Mouse (Mus musculus) limb, embryonic 11.5 days (tissue): ENCODE data around the gene Idh1. TPM values are rescaled to one million over a fixed set of nuclear protein-coding genes. Genes with fewer than 3 reads are reported as not detected.

Experiments used
- ATAC-seq: fragments of 200-750 bp; cut with Nextera tagmentation; 2 replicates; pipeline ENCODE4 v1.8.0; 2017; ENCODE audit warnings: low read depth; ENCODE audit not compliant: insufficient number of reproducible peaks, low FRiP score, low TSS enrichment
- DNase-seq: peaks from one replicate; pipeline ENCODE4 v3.0.0-alpha.2; 2015; ENCODE audit warnings: low spot score
- H3K27ac ChIP-seq: fragments of 300-500 bp; sonication (generic); replicated peaks from 2 replicates; pipeline ENCODE4 v1.5.1; 2014; ENCODE audit warnings: low read depth, mild to moderate bottlenecking, low read length
- H3K27me3 ChIP-seq: fragments of 300-500 bp; sonication (generic); 2 replicates; pipeline ENCODE4 v1.6.1; 2014; ENCODE audit warnings: mild to moderate bottlenecking, low read length, mixed read lengths; ENCODE audit not compliant: control insufficient read depth, insufficient read depth
- H3K36me3 ChIP-seq: fragments of 300-500 bp; sonication (generic); 2 replicates; pipeline ENCODE4 v1.6.1; 2014; ENCODE audit warnings: mild to moderate bottlenecking, low read length, moderate library complexity, mixed read lengths; ENCODE audit not compliant: control insufficient read depth, insufficient read depth
- H3K4me1 ChIP-seq: fragments of 300-500 bp; sonication (generic); 2 replicates; pipeline ENCODE4 v1.6.1; 2014; ENCODE audit warnings: low read length, mixed read lengths; ENCODE audit not compliant: control insufficient read depth, insufficient read depth
- H3K4me2 ChIP-seq: fragments of 300-500 bp; sonication (generic); 2 replicates; pipeline ENCODE4 v1.6.1; 2014; ENCODE audit warnings: low read depth, mild to moderate bottlenecking, moderate library complexity; ENCODE audit not compliant: severe bottlenecking
- H3K4me3 ChIP-seq: fragments of 300-500 bp; sonication (generic); 2 replicates; pipeline ENCODE4 v1.5.1; 2014; ENCODE audit warnings: low read depth, low read length
- H3K9ac ChIP-seq: fragments of 300-500 bp; sonication (generic); 2 replicates; pipeline ENCODE4 v1.6.1; 2014; ENCODE audit warnings: mild to moderate bottlenecking, low read length
- H3K9me3 ChIP-seq: fragments of 300-500 bp; sonication (generic); 2 replicates; pipeline ENCODE4 v1.6.1; 2016; ENCODE audit warnings: low read length; ENCODE audit not compliant: control insufficient read depth
- WGBS: fragments of 180-500 bp; shearing (Covaris S2); extraction: QIAGEN DNeasy Blood & Tissue Kit; methylation state at CpG from one replicate; pipeline ENCODE4 v1.1.7; 2014; 5-methylcytosine and 5-hydroxymethylcytosine counted together
- polyA plus RNA-seq: library from polyadenylated mRNA; unstranded; fragments of >200 nt; fragmentation: Nextera tagmentation; extraction: Ambion mirVana; gene quantifications from 2 replicates; pipeline ENCODE4 v1.2.1, GENCODE M21; 2014

The Idh1 gene
- polyA plus RNA-seq, 1 experiment from 2014 or later: 176 TPM

DNA sequence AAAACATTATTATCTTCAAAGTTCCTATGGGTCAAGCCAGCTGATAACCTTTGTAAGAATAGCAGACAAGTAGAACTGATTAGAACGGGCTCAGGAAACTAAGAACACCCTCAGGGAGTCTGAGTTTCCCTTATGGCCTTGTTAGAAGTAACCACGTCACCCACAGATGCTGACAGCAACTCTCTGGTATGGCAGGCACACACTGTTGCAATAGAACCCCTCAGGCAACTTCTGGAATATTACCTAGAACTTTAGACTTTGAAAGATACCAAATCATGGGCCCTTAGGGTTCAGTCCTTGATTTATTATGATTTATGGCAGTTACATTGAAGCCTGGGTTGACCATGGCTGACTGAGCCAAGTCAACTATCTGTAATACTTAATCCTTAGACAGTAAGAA is 39.7 kb downstream of the Idh1 start:
- ATAC-seq (no peak), DNase-seq (no peak)
- Histone ChIP-seq H3K4me3 (no peak overlapping the region), H3K27ac (no peak overlapping the region), H3K4me2 (no peak overlapping the region), H3K36me3 (no peaks in the 10 kb centered on the region), H3K9me3 (no peaks in the 10 kb centered on the region), H3K4me1 (no peaks in the 10 kb centered on the region), H3K27me3 (no peaks in the 10 kb centered on the region), H3K9ac (no peak overlapping the region)
- 45% methylated on average over 2 of the region's 2 CpGs for WGBS

DNA sequence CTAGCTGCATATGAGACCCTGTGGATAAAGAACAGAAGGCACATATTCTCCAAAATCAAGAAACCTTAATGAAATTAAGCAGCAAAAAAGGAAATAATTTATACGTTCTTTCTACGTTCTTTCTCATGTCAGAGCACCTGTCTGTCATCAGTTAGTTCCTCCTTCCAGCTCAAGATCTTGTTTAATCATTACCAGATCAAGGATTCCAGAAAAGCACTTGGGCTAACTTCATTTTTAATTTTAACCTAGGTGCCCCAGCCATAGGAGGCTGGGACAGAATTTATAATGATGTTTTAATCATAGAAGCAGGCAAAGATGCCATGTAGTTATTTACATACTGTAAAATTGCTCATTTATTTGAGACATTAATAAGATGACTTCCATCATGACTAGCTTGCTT is 41.5 kb downstream of the Idh1 start:
- Histone ChIP-seq H3K36me3 (no peaks in the 10 kb centered on the region), H3K27ac (no peak overlapping the region), H3K9me3 (no peaks in the 10 kb centered on the region), H3K4me3 (no peak overlapping the region), H3K27me3 (no peaks in the 10 kb centered on the region), H3K9ac (no peak overlapping the region), H3K4me1 (no peaks in the 10 kb centered on the region), H3K4me2 (no peak overlapping the region)
- DNase-seq: no peak
- no peak for ATAC-seq
- WGBS: 82% methylated on average over 2 of the region's 2 CpGs

DNA sequence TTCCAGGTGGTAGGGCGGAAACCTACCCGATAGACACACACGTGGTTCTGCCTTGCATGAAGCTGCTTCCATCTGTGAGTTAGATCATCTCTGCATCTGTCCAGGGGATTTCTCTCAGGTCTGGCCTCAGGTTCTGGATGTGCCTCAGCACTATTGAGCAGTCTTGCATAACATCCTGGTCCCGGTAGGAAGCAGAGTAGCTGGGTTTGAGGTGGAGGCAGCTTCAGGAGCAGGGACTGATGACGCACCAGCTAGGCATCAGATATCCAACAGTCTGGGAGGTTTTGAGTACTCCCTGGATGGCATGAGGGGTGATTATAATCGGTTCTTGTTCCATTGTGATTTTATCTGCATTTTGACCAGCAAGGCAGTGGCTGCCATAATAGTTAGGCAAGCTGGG is 48.7 kb downstream of the Idh1 start:
- no peak for DNase-seq
- H3K9me3 ChIP-seq: no peaks in the 10 kb centered on the region
- H3K4me3 ChIP-seq: no peak overlapping the region
- H3K27ac ChIP-seq: no peak overlapping the region
- H3K9ac ChIP-seq: no peak overlapping the region
- ATAC-seq: no peak
- H3K4me1 ChIP-seq: no peaks in the 10 kb centered on the region
- no peaks in the 10 kb centered on the region for H3K27me3 ChIP-seq
- no peak overlapping the region for H3K4me2 ChIP-seq
- 89% methylated on average over 6 of the region's 6 CpGs for WGBS
- H3K36me3 ChIP-seq: no peaks in the 10 kb centered on the region

DNA sequence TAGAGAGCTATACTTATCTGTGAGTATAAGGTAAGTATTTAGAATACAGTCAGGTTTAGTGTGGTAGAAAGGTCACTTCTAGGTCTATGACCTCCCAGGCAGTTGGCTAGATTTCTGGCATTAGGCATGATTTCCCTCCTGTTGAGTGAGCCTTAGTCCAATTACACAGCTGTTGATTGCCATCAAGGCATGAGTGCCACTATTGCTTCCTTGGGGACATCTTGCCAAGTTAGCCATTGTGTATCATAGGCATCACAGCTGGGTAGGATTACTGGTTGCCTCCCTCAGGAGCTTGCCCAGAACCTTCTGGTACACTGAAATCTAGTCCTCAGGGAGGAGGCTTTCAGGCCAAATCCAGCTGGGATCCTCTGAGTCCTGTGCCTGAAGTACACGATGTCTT is 53.5 kb downstream of the Idh1 start:
- ATAC-seq (no peak), DNase-seq (no peak)
- Histone ChIP-seq H3K4me3 (no peak overlapping the region), H3K9me3 (no peaks in the 10 kb centered on the region), H3K4me2 (no peak overlapping the region), H3K27me3 (no peaks in the 10 kb centered on the region), H3K9ac (no peak overlapping the region), H3K36me3 (no peaks in the 10 kb centered on the region), H3K4me1 (no peaks in the 10 kb centered on the region), H3K27ac (no peak overlapping the region)
- WGBS: 96% methylated on average over 1 of the region's 1 CpGs

GRCm38 (mm10) chr1:65131671-65132070 is 54.6 kb downstream of the Idh1 start:
- Histone ChIP-seq H3K4me2 (no peak overlapping the region), H3K27ac (no peak overlapping the region), H3K9me3 (no peaks in the 10 kb centered on the region), H3K4me3 (no peak overlapping the region), H3K9ac (no peak overlapping the region), H3K36me3 (no peaks in the 10 kb centered on the region), H3K27me3 (no peaks in the 10 kb centered on the region), H3K4me1 (no peaks in the 10 kb centered on the region)
- ATAC-seq: no peak
- DNase-seq: no peak
- WGBS: 94% methylated on average over 1 of the region's 1 CpGs

DNA sequence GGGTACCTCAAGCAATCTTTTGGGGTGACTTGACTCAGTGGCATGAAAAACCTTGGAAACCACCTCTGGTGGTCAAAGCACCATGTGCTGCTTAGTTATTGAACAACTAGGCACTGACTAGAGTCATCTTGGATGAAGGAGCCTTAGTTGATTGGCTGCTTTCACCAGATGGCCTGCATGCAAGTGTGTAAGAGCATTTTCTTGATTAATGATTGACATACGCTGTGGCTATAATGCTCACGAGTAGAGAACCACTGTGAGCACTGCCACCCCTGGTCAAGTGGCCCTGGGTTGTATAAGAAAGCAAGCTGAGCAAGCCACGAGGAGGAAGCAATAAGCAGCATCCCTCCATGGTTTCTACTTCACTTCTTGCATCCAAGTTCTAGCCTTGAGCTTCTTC is 56.1 kb downstream of the Idh1 start:
- ATAC-seq (no peak), DNase-seq (no peak)
- no peaks in the 10 kb centered on the region for H3K36me3 ChIP-seq
- H3K4me1 ChIP-seq: no peaks in the 10 kb centered on the region
- no peak overlapping the region for H3K4me2 ChIP-seq
- H3K9ac ChIP-seq: no peak overlapping the region
- no peak overlapping the region for H3K27ac ChIP-seq
- H3K4me3 ChIP-seq: no peak overlapping the region
- WGBS: 74% methylated on average over 3 of the region's 3 CpGs
- H3K27me3 ChIP-seq: no peaks in the 10 kb centered on the region
- H3K9me3 ChIP-seq: no peaks in the 10 kb centered on the region

- H3K4me2 ChIP-seq: no peak overlapping the region
- H3K4me3 ChIP-seq: no peak overlapping the region
- no peak overlapping the region for H3K27ac ChIP-seq
- ATAC-seq (no peak), DNase-seq (no peak)
- H3K9me3 ChIP-seq: no peaks in the 10 kb centered on the region
- no peak overlapping the region for H3K9ac ChIP-seq
- H3K36me3 ChIP-seq: no peaks in the 10 kb centered on the region
- no peaks in the 10 kb centered on the region for H3K4me1 ChIP-seq
- H3K27me3 ChIP-seq: no peaks in the 10 kb centered on the region
- 81% methylated on average over 3 of the region's 3 CpGs for WGBS
These were observed 56.6 kb downstream of the Idh1 start for GRCm38 (mm10) chr1:65129634-65130180.

DNA sequence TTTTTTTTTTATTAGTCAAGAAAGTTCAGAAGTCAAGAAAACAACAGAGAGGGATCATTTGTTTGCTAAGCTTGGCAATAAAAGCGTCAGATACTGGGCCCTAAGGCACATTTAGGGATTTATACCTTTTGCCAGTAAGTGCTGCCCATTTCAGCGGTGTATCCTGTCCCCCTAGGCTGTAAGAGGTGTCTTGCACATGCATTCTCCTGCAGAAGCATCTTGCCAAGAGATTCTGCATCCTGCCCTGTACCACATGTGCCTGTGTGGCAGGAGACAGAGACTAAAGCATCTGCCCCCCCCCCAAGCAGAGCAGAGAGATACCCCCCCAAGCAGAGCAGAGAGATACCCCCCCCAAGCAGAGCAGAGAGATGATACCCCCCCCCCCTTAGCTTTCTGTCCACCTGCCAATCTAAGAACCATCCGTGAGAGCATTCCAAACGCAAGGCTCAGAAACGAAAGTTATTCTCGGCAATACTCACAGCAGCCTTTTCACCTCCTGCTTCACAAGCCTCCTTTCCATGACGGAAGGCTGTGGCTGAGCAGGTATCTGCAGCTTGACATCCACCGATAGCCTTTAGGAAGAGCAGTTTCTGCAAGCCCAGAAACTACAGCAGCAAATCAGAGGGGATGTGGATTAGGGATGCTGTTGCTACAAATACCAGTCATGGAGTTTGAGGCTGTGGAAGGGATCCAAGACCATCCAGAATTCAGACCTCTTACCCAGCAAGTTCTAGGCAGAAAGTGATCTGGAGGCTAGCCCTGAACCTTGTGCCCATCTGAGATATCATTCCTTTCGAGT is 63.5 kb downstream of the Idh1 start, which contains the start of gene D630023F18Rik:
Gene D630023F18Rik, minus strand, starts transcription at position 641 of the 799 bp plus-strand sequence.
- DNase-seq (no peak), ATAC-seq (no peak)
- Histone ChIP-seq H3K9ac (no peak within 1 kb of the TSS), H3K9me3 (no peaks in the 10 kb centered on the region), H3K27me3 (no peaks in the 10 kb centered on the region), H3K27ac (no peak within 1 kb of the TSS), H3K36me3 (no peaks in the 10 kb centered on the region), H3K4me1 (no peaks in the 10 kb centered on the region), H3K4me3 (no peak within 1 kb of the TSS), H3K4me2 (no peak within 1 kb of the TSS)
- WGBS: 27% methylated on average over 9 of the region's 9 CpGs
